Mouse (Mus musculus): ENCODE measurements at regions not wholly inside any gene's neighbourhood (a gene's known extent, or its start where the extent isn't known, plus 50 kb on each side); places are given as distances from the start of the nearest gene placed in this dataset.

DNA sequence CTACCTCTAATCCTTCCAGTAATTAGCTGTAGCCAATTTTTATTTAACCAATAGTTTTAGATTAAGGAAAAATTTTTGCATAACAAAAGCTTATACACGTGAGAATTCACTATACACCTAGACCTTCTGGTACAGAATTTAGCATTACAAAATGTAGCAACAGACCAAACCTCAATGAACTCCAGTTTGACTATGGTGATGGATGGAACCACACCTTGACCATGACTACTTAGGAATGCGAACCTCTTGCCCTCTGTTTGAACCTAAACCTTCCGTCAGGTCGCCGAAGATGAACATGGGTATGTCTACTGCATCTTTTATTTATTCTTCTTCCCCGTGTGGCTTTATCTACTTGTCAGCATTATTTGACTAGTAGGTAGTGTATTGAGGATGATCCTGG, 105.9 kb upstream of the Arl4c start:
- H3K36me3 ChIP-seq (ENCODE audit: insufficient read depth): no peaks in the 10 kb centered on the region
- H3K4me3 ChIP-seq (ENCODE audit: low read depth, low read length): no peak overlapping the region
- ATAC-seq (ENCODE audit: insufficient read depth) (no peak), DNase-seq (no peak)
- H3K9ac ChIP-seq: no peak overlapping the region
- no peak for TF ChIP-seq CTCF (IDR thresholded peaks at IDR 0.05; ENCODE audit: low read depth)
- H3K27ac ChIP-seq (ENCODE audit: low read depth): no peak overlapping the region
- H3K27me3 ChIP-seq (ENCODE audit: insufficient read depth, low read length): no peaks in the 10 kb centered on the region
- H3K4me2 ChIP-seq: no peak overlapping the region
- H3K4me1 ChIP-seq (ENCODE audit: insufficient read depth): no peaks in the 10 kb centered on the region
- 67% methylated on average over 6 of the region's 6 CpGs for WGBS
- H3K9me3 ChIP-seq (ENCODE audit: low read depth, low read length): no peaks in the 10 kb centered on the region

DNA sequence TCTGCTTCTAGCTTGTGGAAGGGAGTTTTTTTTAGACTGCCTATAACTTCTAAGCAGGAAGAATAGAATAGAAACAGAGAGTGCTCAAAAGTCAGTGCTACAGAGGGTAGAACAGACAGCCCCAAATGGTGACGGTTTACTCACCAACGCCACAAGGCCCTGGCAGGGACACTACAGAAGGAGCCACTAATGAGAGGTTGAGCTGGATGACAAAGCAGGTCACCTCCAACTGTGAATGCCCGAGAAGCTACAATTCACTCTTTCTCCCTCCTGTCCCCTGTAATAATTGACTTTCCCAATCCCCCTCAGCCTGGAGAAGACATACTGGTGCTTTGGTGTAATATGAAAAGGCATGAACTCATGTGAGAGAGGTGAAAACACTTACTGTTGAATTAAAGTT, 106.5 kb upstream of the Arl4c start:
- no peak for ATAC-seq (ENCODE audit: insufficient read depth)
- 73% methylated on average over 3 of the region's 3 CpGs for WGBS
- Histone ChIP-seq H3K27ac (ENCODE audit: low read depth) (no peak overlapping the region), H3K27me3 (ENCODE audit: insufficient read depth, low read length) (no peaks in the 10 kb centered on the region), H3K4me2 (no peak overlapping the region), H3K4me3 (ENCODE audit: low read depth, low read length) (no peak overlapping the region), H3K9me3 (ENCODE audit: low read depth, low read length) (no peaks in the 10 kb centered on the region), H3K9ac (no peak overlapping the region), H3K4me1 (ENCODE audit: insufficient read depth) (no peaks in the 10 kb centered on the region), H3K36me3 (ENCODE audit: insufficient read depth) (no peaks in the 10 kb centered on the region)
- DNase-seq: no peak
- no peak for TF ChIP-seq CTCF (IDR thresholded peaks at IDR 0.05; ENCODE audit: low read depth)

DNA sequence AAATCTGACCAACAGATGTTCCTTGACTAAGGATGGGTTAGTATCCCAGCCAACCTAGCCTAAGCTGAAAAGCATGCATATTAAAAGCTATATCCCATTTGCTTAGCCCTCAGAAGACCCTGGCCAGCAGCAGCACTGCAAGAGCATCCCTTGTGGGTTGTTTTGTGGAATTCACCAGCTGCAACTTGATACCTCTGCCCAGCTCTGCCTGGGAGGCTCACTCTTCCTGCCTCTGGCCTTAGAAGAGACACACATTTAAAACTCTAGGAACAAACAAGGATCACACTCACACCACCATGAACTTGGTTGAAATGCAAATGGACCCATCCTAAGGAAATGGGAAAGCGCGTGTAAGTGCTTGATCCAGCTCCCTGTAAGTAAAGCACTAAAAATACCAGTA, 107.7 kb upstream of the Arl4c start:
- no peak overlapping the region for H3K4me2 ChIP-seq
- no peaks in the 10 kb centered on the region for H3K27me3 ChIP-seq (ENCODE audit: insufficient read depth, low read length)
- 63% methylated on average over 2 of the region's 2 CpGs for WGBS
- H3K27ac ChIP-seq (ENCODE audit: low read depth): no peak overlapping the region
- no peaks in the 10 kb centered on the region for H3K4me1 ChIP-seq (ENCODE audit: insufficient read depth)
- H3K9ac ChIP-seq: no peak overlapping the region
- TF ChIP-seq CTCF (IDR thresholded peaks at IDR 0.05; ENCODE audit: low read depth): no peak
- no peaks in the 10 kb centered on the region for H3K36me3 ChIP-seq (ENCODE audit: insufficient read depth)
- ATAC-seq (ENCODE audit: insufficient read depth) (no peak), DNase-seq (no peak)
- H3K9me3 ChIP-seq (ENCODE audit: low read depth, low read length): no peaks in the 10 kb centered on the region
- no peak overlapping the region for H3K4me3 ChIP-seq (ENCODE audit: low read depth, low read length)

DNA sequence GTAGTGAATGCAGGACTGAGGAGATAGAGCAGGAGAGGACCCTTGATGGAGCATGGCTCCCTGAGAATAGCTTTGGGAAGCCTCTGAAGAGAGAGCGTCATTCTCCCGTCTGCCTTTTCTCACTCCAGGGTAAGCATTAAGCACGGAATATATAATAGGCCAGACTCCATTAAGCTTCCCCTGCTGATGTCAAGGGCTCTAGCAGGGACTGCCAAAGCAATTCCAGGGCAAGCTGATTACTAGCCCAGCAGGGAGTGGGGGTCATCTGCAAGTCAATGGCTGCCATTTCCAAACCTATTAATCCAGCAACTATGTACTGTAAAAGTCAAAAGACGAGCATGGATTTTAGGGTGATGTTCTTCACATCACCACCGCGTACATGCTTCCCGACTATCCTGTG, 111.2 kb upstream of the Arl4c start:
- no peaks in the 10 kb centered on the region for H3K9me3 ChIP-seq (ENCODE audit: low read depth, low read length)
- 61% methylated on average over 7 of the region's 7 CpGs for WGBS
- TF ChIP-seq CTCF (IDR thresholded peaks at IDR 0.05; ENCODE audit: low read depth): no peak
- no peak overlapping the region for H3K9ac ChIP-seq
- H3K36me3 ChIP-seq (ENCODE audit: insufficient read depth): no peaks in the 10 kb centered on the region
- no peaks in the 10 kb centered on the region for H3K27me3 ChIP-seq (ENCODE audit: insufficient read depth, low read length)
- no peak overlapping the region for H3K27ac ChIP-seq (ENCODE audit: low read depth)
- H3K4me2 ChIP-seq: no peak overlapping the region
- no peak overlapping the region for H3K4me3 ChIP-seq (ENCODE audit: low read depth, low read length)
- ATAC-seq (ENCODE audit: insufficient read depth): no peak
- no peaks in the 10 kb centered on the region for H3K4me1 ChIP-seq (ENCODE audit: insufficient read depth)
- no peak for DNase-seq

DNA sequence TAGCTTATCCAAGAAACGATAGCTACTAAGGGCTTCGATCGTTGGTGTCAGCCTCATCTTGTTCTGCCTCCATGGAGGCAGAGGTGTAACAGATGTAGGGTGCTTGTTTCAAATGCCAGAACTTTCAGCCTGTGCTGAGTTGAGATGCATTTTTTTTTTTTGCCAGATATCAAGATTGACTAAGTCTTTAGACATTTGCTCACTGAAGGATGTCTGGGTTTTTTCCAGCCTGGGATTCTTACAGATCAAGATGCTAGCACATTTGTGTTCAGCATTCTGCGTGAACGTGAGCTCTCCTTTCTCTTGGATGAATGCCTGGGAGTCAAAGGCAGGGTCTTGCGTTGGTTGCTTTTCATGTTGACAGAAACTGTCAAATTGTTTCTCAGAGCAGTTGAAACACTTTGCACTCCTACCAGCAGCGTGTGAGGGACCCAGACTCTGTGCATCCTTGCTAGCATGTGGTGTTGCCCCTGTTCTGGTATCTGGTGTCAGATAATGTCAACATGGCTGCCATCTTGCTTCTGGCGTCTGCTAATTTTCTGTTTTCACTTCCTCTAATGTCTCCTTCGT, 114.4 kb upstream of the Arl4c start:
- Histone ChIP-seq H3K4me2 (no peak overlapping the region), H3K9me3 (ENCODE audit: low read depth, low read length) (no peaks in the 10 kb centered on the region), H3K9ac (no peak overlapping the region), H3K27me3 (ENCODE audit: insufficient read depth, low read length) (no peaks in the 10 kb centered on the region), H3K4me1 (ENCODE audit: insufficient read depth) (no peaks in the 10 kb centered on the region), H3K4me3 (ENCODE audit: low read depth, low read length) (no peak overlapping the region), H3K36me3 (ENCODE audit: insufficient read depth) (no peaks in the 10 kb centered on the region), H3K27ac (ENCODE audit: low read depth) (no peak overlapping the region)
- DNase-seq (no peak), ATAC-seq (ENCODE audit: insufficient read depth) (no peak)
- TF ChIP-seq CTCF (IDR thresholded peaks at IDR 0.05; ENCODE audit: low read depth): no peak
- WGBS: 64% methylated on average over 9 of the region's 9 CpGs

DNA sequence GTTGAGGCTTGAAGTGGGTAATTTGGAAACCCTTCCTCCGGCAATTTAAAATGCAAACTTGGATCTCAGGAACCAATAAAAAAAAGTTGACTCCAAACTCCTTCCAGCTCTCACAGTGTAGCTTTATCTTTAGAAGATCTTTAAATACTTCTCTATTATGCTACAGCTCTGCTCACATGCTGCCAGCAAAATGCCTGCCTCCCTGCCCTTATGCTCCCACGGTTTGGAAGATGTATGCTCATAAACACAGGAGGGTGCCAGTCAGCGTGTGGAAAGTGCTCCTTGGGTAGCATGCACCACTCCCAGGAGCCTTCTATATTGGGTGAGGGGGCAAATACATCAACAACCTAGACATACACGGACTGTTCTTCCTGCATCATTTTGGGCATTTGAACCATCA, 123.2 kb upstream of the Arl4c start:
- no peak overlapping the region for H3K9ac ChIP-seq
- ATAC-seq (ENCODE audit: insufficient read depth) (no peak), DNase-seq (no peak)
- no peaks in the 10 kb centered on the region for H3K9me3 ChIP-seq (ENCODE audit: low read depth, low read length)
- no peak overlapping the region for H3K4me2 ChIP-seq
- no peaks in the 10 kb centered on the region for H3K36me3 ChIP-seq (ENCODE audit: insufficient read depth)
- no peaks in the 10 kb centered on the region for H3K27me3 ChIP-seq (ENCODE audit: insufficient read depth, low read length)
- H3K27ac ChIP-seq (ENCODE audit: low read depth): no peak overlapping the region
- no peak overlapping the region for H3K4me3 ChIP-seq (ENCODE audit: low read depth, low read length)
- no peaks in the 10 kb centered on the region for H3K4me1 ChIP-seq (ENCODE audit: insufficient read depth)
- TF ChIP-seq CTCF (IDR thresholded peaks at IDR 0.05; ENCODE audit: low read depth): no peak
- WGBS: 81% methylated on average over 4 of the region's 4 CpGs

DNA sequence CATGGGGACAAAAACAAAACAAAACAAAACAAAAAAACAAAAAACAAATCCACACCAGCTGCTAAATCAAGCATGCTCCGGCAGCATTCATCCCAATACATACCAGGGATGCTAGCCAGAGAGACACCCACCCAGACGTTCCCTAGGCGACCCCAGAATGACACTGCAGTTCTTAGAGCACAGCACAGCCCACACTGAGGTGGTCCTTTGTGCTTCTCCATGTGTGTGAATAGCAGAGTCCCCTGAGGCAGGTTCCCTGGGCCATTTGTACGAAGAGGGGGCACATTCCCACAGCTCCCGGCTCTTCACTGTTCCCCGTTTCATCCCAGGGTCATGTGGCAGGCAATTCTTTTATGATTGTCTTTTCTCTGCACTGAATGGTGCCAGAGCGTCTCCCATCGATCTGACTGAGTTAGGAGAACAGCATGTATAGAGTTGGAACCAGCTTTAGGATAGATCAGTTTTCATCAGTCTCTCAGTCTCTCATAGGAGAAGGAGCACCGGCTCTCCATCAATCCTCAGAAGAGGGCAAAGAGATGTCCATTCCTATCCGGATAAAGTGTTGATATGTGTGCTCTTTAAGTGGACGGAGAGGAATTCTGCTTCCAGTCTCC, 136.7 kb upstream of the Arl4c start:
- WGBS: 59% methylated on average over 11 of the region's 11 CpGs
- H3K4me1 ChIP-seq (ENCODE audit: insufficient read depth): no peaks in the 10 kb centered on the region
- H3K9ac ChIP-seq: no peak overlapping the region
- H3K27ac ChIP-seq (ENCODE audit: low read depth): no peak overlapping the region
- DNase-seq: no peak
- no peak overlapping the region for H3K4me2 ChIP-seq
- no peak overlapping the region for H3K4me3 ChIP-seq (ENCODE audit: low read depth, low read length)
- no peak for ATAC-seq (ENCODE audit: insufficient read depth)
- H3K9me3 ChIP-seq (ENCODE audit: low read depth, low read length): no peaks in the 10 kb centered on the region
- H3K27me3 ChIP-seq (ENCODE audit: insufficient read depth, low read length): no peaks in the 10 kb centered on the region
- H3K36me3 ChIP-seq (ENCODE audit: insufficient read depth): no peaks in the 10 kb centered on the region
- no peak for TF ChIP-seq CTCF (IDR thresholded peaks at IDR 0.05; ENCODE audit: low read depth)
